Mouse (Mus musculus) thymus, postnatal 25 days (tissue): ENCODE measurements around the gene Gm20388.

Experiments
- DNase-seq: peaks from one replicate; pipeline ENCODE4 v3.0.0; 2022

Gm20388 gene

GRCm38 (mm10) chr8:119910547-119911257 lies at the start of gene Gm20388:
TSS of gene Gm20388 (plus strand) at chr8:119910841.
- DNase-seq = peak; percentile 98

- DNase-seq = peak; percentile 98
Observed at GRCm38 (mm10) chr8:119861706-119862389, 48.8 kb upstream of the Gm20388 start, which contains the start of gene Klhl36. TSS of gene Klhl36 (plus strand) at chr8:119862266.

- DNase-seq = no peak
Observed at GRCm38 (mm10) chr8:119862390-119862734, 48.3 kb upstream of the Gm20388 start.

GRCm38 (mm10) chr8:119862749-119863148 lies 47.9 kb upstream of the Gm20388 start:
- DNase-seq = no peak

- DNase-seq = no peak
Observed at GRCm38 (mm10) chr8:119869616-119870015, 41.0 kb upstream of the Gm20388 start.

- no peak for DNase-seq
Observed at GRCm38 (mm10) chr8:119873181-119873580, 37.5 kb upstream of the Gm20388 start.

- no peak for DNase-seq
Observed at GRCm38 (mm10) chr8:119881301-119881700, 29.3 kb upstream of the Gm20388 start.

- no peak for DNase-seq
Observed at GRCm38 (mm10) chr8:119881917-119882316, 28.7 kb upstream of the Gm20388 start.

GRCm38 (mm10) chr8:119883281-119883680 lies 27.4 kb upstream of the Gm20388 start:
- DNase-seq = no peak

- DNase-seq = no peak
Observed at GRCm38 (mm10) chr8:119885612-119886011, 25.0 kb upstream of the Gm20388 start.

GRCm38 (mm10) chr8:119887130-119887529 lies 23.5 kb upstream of the Gm20388 start:
- peak; percentile 49 for DNase-seq

- DNase-seq = no peak
Observed at GRCm38 (mm10) chr8:119888012-119888411, 22.6 kb upstream of the Gm20388 start.

GRCm38 (mm10) chr8:119897069-119897468 lies 13.6 kb upstream of the Gm20388 start:
- DNase-seq = no peak

GRCm38 (mm10) chr8:119897933-119898332 lies 12.7 kb upstream of the Gm20388 start:
- peak; percentile 55 for DNase-seq

GRCm38 (mm10) chr8:119901349-119901748 lies 9.3 kb upstream of the Gm20388 start:
- DNase-seq = no peak

GRCm38 (mm10) chr8:119901952-119902351 lies 8.7 kb upstream of the Gm20388 start:
- no peak for DNase-seq

GRCm38 (mm10) chr8:119904323-119904911 lies 6.2 kb upstream of the Gm20388 start:
- DNase-seq = no peak

GRCm38 (mm10) chr8:119909944-119910546 lies 596 bp upstream of the Gm20388 start, which contains the start of gene Usp10:
TSS of gene Usp10 (plus strand) at chr8:119910360.
- DNase-seq = no peak

- DNase-seq = no peak
Observed at GRCm38 (mm10) chr8:119911258-119911962, 769 bp downstream of the Gm20388 start.

- no peak for DNase-seq
Observed at GRCm38 (mm10) chr8:119912643-119913042, 2.0 kb downstream of the Gm20388 start.

- no peak for DNase-seq
Observed at GRCm38 (mm10) chr8:119913181-119913580, 2.5 kb downstream of the Gm20388 start.

GRCm38 (mm10) chr8:119914161-119914560 lies 3.5 kb downstream of the Gm20388 start:
- DNase-seq = no peak

GRCm38 (mm10) chr8:119915298-119915697 lies 4.7 kb downstream of the Gm20388 start:
- DNase-seq = no peak
